Mouse (Mus musculus) limb, embryonic 10.5 days (tissue): Measurements from ENCODE around the gene Slc2a9. TPM values are rescaled to one million over a fixed set of nuclear protein-coding genes. Genes with fewer than 3 reads are reported as not detected.

Experiments used
- DNase-seq: peaks from one replicate; pipeline ENCODE4 v3.0.0-alpha.2; 2017; ENCODE audit warnings: low spot score
- H3K27ac ChIP-seq: fragments of 300-500 bp; sonication (generic); 2 replicates; pipeline ENCODE4 v1.5.1; 2016; ENCODE audit warnings: mild to moderate bottlenecking
- H3K27me3 ChIP-seq: fragments of 300-500 bp; sonication (generic); 2 replicates; pipeline ENCODE4 v1.6.1; 2016; ENCODE audit warnings: low read depth, mild to moderate bottlenecking; ENCODE audit not compliant: poor library complexity, severe bottlenecking
- H3K36me3 ChIP-seq: fragments of 300-500 bp; sonication (generic); 2 replicates; pipeline ENCODE4 v1.6.1; 2016; ENCODE audit warnings: mild to moderate bottlenecking, moderate library complexity
- H3K4me1 ChIP-seq: fragments of 300-500 bp; sonication (generic); 2 replicates; pipeline ENCODE4 v1.6.1; 2016
- H3K4me3 ChIP-seq: fragments of 300-500 bp; sonication (generic); 2 replicates; pipeline ENCODE4 v1.5.1; 2016; ENCODE audit warnings: mild to moderate bottlenecking, moderate library complexity
- H3K9me3 ChIP-seq: fragments of 300-500 bp; sonication (generic); replicated peaks from 2 replicates; pipeline ENCODE4 v1.6.1; 2016; ENCODE audit warnings: mild to moderate bottlenecking
- WGBS: fragments of 180-500 bp; shearing (Covaris S2); methylation state at CpG from one replicate; pipeline ENCODE4 v1.1.7; 2016; 5-methylcytosine and 5-hydroxymethylcytosine counted together
- polyA plus RNA-seq: library from polyadenylated mRNA; unstranded; fragments of >200 nt; fragmentation: Nextera tagmentation; extraction: Ambion mirVana; gene quantifications from 2 replicates; pipeline ENCODE4 v1.2.1, GENCODE M21; 2016

The Slc2a9 gene
- polyA plus RNA-seq, result 0.13 TPM in 1 of 2 replicates, not detected in the other

- Histone ChIP-seq H3K9me3 (no peaks in the 10 kb centered on the region), H3K4me1 (peaks cover 6% of the 10 kb centered on the region), H3K27ac (no peak within 1 kb of the TSS), H3K27me3 (no peaks in the 10 kb centered on the region), H3K36me3 (no peaks in the 10 kb centered on the region), H3K4me3 (no peak within 1 kb of the TSS)
- 93% methylated on average over 4 of the region's 4 CpGs for WGBS
- DNase-seq, result no peak
These were observed at the start of gene Slc2a9 for GRCm38 (mm10) chr5:38502992-38503391. Gene Slc2a9, minus strand, starts transcription at chr5:38503143.

- Histone ChIP-seq H3K4me1 (peaks cover 8% of the 10 kb centered on the region; the same call in 1 of the 2 replicates), H3K27me3 (no peaks in the 10 kb centered on the region), H3K36me3 (peaks cover 99% of the 10 kb centered on the region), H3K27ac (no peak overlapping the region), H3K9me3 (no peaks in the 10 kb centered on the region), H3K4me3 (no peak overlapping the region)
- no peak for DNase-seq
- WGBS, result 91% methylated on average over 3 of the region's 3 CpGs
These were observed 49.7 kb upstream of the Slc2a9 start for GRCm38 (mm10) chr5:38552615-38553014.

- 96% methylated on average over 1 of the region's 1 CpGs for WGBS
- Histone ChIP-seq H3K9me3 (no peaks in the 10 kb centered on the region), H3K27ac (no peak overlapping the region), H3K4me1 (peaks cover 8% of the 10 kb centered on the region; the same call in 1 of the 2 replicates), H3K27me3 (no peaks in the 10 kb centered on the region), H3K36me3 (peaks cover 99% of the 10 kb centered on the region), H3K4me3 (no peak overlapping the region)
- DNase-seq, result no peak
These were observed 47.4 kb upstream of the Slc2a9 start for GRCm38 (mm10) chr5:38550221-38550768.

GRCm38 (mm10) chr5:38549461-38549909 lies 46.5 kb upstream of the Slc2a9 start:
- DNase-seq, result no peak

GRCm38 (mm10) chr5:38547375-38547774 lies 44.4 kb upstream of the Slc2a9 start:
- Histone ChIP-seq H3K36me3 (peaks cover 100% of the 10 kb centered on the region), H3K4me1 (no peaks in the 10 kb centered on the region), H3K27ac (no peak overlapping the region), H3K9me3 (no peaks in the 10 kb centered on the region), H3K4me3 (no peak overlapping the region), H3K27me3 (no peaks in the 10 kb centered on the region)
- WGBS, result 90% methylated on average over 6 of the region's 6 CpGs
- DNase-seq, result no peak

More at GRCm38 (mm10) chr5:38549461-38549909, 46.5 kb upstream of the Slc2a9 start:
- H3K36me3 ChIP-seq, result peaks cover 99% of the 10 kb centered on the region
- H3K9me3 ChIP-seq, result no peaks in the 10 kb centered on the region
- 94% methylated on average over 3 of the region's 3 CpGs for WGBS
- H3K27ac ChIP-seq, result no peak overlapping the region
- peaks cover 4% of the 10 kb centered on the region; the same call in 1 of the 2 replicates for H3K4me1 ChIP-seq
- no peak overlapping the region for H3K4me3 ChIP-seq
- H3K27me3 ChIP-seq, result no peaks in the 10 kb centered on the region

- Histone ChIP-seq H3K27me3 (no peaks in the 10 kb centered on the region), H3K36me3 (peaks cover 100% of the 10 kb centered on the region), H3K4me1 (no peaks in the 10 kb centered on the region), H3K27ac (no peak overlapping the region), H3K4me3 (no peak overlapping the region), H3K9me3 (no peaks in the 10 kb centered on the region)
- 62% methylated on average over 5 of the region's 5 CpGs for WGBS
- no peak for DNase-seq
These were observed 41.8 kb upstream of the Slc2a9 start for GRCm38 (mm10) chr5:38544423-38545415.

GRCm38 (mm10) chr5:38543496-38544217 lies 40.7 kb upstream of the Slc2a9 start:
- 90% methylated on average over 4 of the region's 4 CpGs for WGBS
- peaks cover 100% of the 10 kb centered on the region for H3K36me3 ChIP-seq
- no peaks in the 10 kb centered on the region for H3K27me3 ChIP-seq
- no peaks in the 10 kb centered on the region for H3K9me3 ChIP-seq
- no peak overlapping the region for H3K4me3 ChIP-seq
- H3K27ac ChIP-seq, result no peak overlapping the region
- no peaks in the 10 kb centered on the region for H3K4me1 ChIP-seq
- no peak for DNase-seq

- DNase-seq, result no peak
- no peaks in the 10 kb centered on the region for H3K4me1 ChIP-seq
- WGBS, result 91% methylated on average over 3 of the region's 3 CpGs
- H3K36me3 ChIP-seq, result peaks cover 100% of the 10 kb centered on the region
- no peaks in the 10 kb centered on the region for H3K27me3 ChIP-seq
- H3K4me3 ChIP-seq, result no peak overlapping the region
- no peak overlapping the region for H3K27ac ChIP-seq
- H3K9me3 ChIP-seq, result no peaks in the 10 kb centered on the region
These were observed 38.8 kb upstream of the Slc2a9 start for GRCm38 (mm10) chr5:38541728-38542127.

GRCm38 (mm10) chr5:38540898-38541297 lies 38.0 kb upstream of the Slc2a9 start:
- WGBS, result 87% methylated on average over 1 of the region's 1 CpGs
- Histone ChIP-seq H3K36me3 (peaks cover 100% of the 10 kb centered on the region), H3K27ac (no peak overlapping the region), H3K9me3 (no peaks in the 10 kb centered on the region), H3K27me3 (no peaks in the 10 kb centered on the region), H3K4me3 (no peak overlapping the region), H3K4me1 (no peaks in the 10 kb centered on the region)
- DNase-seq, result no peak

- Histone ChIP-seq H3K9me3 (no peaks in the 10 kb centered on the region), H3K4me3 (no peak overlapping the region), H3K27ac (no peak overlapping the region), H3K36me3 (peaks cover 100% of the 10 kb centered on the region), H3K27me3 (no peaks in the 10 kb centered on the region), H3K4me1 (no peaks in the 10 kb centered on the region)
- DNase-seq, result no peak
- 93% methylated on average over 8 of the region's 8 CpGs for WGBS
These were observed 35.6 kb upstream of the Slc2a9 start for GRCm38 (mm10) chr5:38538508-38538907.

- Histone ChIP-seq H3K4me3 (no peak overlapping the region), H3K36me3 (peaks cover 100% of the 10 kb centered on the region), H3K27ac (no peak overlapping the region), H3K27me3 (no peaks in the 10 kb centered on the region), H3K4me1 (no peaks in the 10 kb centered on the region), H3K9me3 (no peaks in the 10 kb centered on the region)
- DNase-seq, result no peak
- WGBS, result 92% methylated on average over 4 of the region's 4 CpGs
These were observed 34.9 kb upstream of the Slc2a9 start for GRCm38 (mm10) chr5:38537845-38538244.

- Histone ChIP-seq H3K4me3 (no peak overlapping the region), H3K27ac (no peak overlapping the region), H3K4me1 (no peaks in the 10 kb centered on the region), H3K27me3 (no peaks in the 10 kb centered on the region), H3K36me3 (peaks cover 100% of the 10 kb centered on the region), H3K9me3 (no peaks in the 10 kb centered on the region)
- 85% methylated on average over 3 of the region's 3 CpGs for whole genome bisulfite sequencing
- no peak for DNase-seq
These were observed 33.9 kb upstream of the Slc2a9 start for GRCm38 (mm10) chr5:38536822-38537221.
